Mouse (Mus musculus) spleen, postnatal 4 days (tissue): Measurements from ENCODE around the gene Cebpz.
A peak's percentile ranks its signal among the peaks of the same experiment; 100 is the strongest.

Experiments used
- DNase-seq, 2 experiments: peaks; one replicate each; pipeline ENCODE4 v3.0.0; 2022; ENCODE audit warnings: low spot score in 2 of 2

Gene Cebpz

DNA sequence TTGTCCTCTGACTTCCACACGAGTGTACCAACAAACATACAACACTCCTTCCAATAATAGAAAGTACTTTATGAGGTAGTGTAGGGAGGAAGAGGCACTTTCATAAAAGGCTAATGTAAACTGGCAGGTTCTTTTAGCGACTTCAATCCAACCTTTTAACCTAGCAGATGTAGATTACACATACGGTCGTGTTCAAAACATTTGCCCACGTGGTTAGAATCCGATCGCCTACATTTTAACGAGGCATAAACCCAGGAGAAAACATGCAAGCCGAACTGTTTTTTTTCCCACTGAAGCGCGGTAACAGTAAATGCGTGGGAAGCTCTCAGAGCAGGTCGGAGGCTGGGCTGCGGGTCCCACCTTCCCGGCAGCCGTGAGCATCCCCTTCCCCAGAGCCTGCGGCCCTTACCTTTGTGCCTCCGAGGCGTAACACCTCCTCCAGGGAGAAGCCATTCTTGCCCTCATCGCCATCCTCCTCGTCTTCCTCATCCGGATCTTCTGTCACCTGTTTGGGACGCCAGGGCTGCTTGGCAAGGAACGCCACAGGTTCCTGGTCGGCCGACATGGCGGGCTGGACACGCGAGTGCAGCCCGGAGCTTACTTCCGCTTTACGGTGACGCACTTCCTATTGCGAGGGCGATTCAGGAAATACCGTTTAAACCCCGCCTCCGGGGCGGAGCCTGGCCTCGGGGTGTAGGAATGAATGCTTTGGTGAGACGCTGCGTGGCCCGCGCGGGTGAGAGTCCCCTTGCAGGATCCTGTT, at the start of gene Cebpz, which contains the start of gene Ndufaf7:
Gene Cebpz, minus strand, starts transcription at position 601 of the 763 bp plus-strand sequence.
Gene Ndufaf7, plus strand, starts transcription at position 671 of the 763 bp plus-strand sequence.
- peak; percentile 95 to 96 for DNase-seq

DNA sequence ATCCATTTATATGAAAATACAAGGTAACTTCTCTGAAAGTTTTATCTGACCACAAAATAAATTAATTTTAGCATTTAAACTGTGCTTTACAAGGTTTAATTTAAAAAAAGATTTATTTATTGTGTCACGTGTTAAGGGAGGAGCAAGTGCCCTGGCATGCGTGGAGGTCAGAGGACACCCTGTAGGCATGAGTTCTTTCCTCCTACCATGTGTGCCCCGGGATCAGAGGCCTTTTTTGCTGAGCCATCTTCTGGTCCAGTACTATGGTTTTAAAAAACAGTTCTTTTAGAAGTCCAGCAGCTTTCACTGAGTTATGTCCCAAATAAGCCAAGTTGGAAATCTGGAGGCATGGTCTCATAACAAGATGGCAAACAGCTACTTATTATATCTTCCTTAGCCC, 46.9 kb upstream of the Cebpz start:
- no peak for DNase-seq

DNA sequence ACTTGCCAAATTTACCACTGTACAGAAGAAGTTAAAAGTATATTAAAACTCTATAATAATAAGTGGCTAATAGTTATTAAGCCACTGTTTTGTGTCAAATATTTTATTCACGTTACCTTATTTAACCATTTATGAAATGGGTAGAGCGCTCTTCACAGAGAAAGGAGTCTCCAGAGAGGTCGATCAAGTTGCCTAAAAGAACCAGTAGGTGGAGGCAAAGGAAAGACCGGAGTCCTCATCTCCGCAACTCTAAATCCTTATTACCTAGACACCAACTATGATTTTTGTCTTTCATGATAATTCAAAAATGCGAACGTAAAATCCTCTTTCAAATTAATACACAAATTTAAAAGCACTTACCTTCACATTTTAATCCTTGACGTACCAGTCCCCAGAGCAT, 46.3 kb upstream of the Cebpz start:
- DNase-seq: no peak

DNA sequence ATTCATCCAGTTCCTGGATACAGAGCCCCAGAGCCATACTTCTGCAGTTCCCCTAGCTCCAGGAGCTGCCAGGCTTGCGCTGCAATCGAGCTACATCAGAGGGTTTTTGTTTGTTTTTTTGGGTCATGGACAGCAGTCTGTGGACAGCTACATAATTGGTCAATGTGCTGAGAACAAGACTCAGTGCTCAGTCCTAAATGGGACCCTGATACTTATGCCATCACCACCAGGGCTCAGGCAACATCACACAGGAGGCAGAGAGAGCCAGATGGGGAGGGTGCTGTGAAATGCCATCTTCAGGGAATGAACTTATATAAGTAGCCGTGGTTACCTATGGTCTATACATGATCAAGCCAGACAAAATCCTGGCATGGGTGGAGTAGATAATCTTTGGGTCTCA, 31.6 kb upstream of the Cebpz start:
- DNase-seq: no peak

GRCm38 (mm10) chr17:78966092-78966883, 29.4 kb upstream of the Cebpz start:
- no peak for DNase-seq

GRCm38 (mm10) chr17:78964387-78964786, 27.5 kb upstream of the Cebpz start:
- no peak for DNase-seq

DNA sequence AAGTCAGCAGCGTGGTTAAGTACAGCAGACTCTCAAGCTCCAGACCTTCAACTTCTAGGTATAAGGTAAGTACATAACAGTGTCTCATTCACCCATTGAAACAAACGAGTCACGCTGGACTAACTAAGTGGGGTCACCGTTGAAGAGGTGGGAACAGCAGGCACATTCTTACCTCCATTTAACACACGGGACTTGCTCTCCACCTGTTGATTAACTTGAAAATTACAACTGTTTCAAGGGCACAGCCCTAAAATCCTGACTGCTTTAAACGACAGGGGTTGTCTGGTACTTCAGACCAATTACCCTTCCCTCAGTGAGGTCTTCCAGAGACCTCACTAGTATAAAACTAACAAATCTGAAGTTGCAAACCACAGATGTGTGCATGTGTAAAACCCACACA, 22.6 kb upstream of the Cebpz start:
- DNase-seq: no peak

DNA sequence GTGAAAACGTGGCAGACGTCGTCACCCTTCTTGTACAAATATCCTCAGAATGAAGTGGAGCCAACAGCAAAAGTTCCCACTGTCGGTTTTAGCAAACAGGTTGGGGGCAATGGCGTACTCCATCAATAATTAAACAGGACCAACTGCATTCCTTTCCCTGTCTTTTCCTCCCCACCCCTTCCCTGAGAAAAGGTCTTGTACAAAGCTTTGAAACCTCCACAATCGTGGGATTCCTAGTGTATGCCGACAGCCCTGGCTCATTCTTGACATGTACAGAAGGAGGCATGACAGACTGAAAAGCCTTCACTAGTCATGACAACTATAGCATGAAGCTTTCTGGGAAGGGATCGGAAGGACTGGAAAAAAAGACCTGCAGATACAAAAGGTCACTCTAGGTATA, 16.4 kb upstream of the Cebpz start:
- no peak for DNase-seq

DNA sequence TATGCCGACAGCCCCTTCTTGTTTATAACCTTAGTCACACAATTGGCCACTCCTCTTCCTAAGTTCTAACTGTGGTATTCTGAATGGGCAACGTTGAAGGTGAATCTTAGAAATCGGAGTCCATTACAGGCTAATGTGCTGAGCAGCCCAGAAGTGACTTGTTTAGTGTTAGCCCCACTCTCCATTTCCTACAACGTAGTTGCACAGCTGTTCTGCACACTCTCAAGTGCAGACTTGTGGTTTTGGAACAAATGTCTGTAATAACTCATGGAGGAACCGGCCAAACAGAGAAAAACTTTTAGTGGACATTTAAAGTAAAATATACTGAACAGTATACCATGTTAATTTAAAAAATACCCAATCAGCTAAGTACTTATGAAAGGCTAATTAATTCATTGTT, 15.2 kb upstream of the Cebpz start:
- DNase-seq: no peak

- no peak for DNase-seq
These were observed 14.4 kb upstream of the Cebpz start for GRCm38 (mm10) chr17:78951225-78951624.

- no peak for DNase-seq
These were observed 5.7 kb upstream of the Cebpz start for GRCm38 (mm10) chr17:78942579-78942978.

- DNase-seq: no peak
These were observed 2.1 kb upstream of the Cebpz start for GRCm38 (mm10) chr17:78938927-78939326.

DNA sequence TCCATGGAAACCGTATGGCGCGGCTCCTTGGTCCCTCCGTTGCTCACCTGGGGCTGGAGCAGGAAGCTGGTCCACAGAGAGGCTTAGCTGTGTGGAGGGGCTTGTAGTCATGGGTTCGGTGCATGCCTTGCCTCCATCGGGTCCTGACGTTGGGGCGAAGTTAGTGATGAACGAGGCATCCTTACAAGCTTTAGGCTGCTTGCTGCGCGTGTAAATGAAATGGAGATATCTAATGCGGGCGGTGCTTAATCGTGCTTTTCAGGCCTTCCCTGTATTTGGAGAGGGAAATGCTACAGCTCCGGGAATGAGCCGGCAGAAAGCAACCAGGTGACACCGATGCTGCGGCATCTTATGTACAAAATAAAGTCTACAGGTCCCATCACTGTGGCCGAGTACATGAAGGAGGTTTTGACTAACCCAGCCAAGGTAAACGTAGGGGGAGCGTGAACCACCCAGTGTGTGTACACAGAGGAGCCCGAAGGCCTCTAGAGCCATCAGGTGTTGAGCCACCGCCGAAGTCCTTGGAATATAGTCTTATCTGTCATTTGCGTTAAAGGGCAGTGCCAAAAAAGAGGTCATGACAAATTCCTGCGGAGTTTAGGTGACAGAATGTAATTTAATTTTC, 475 bp upstream of the Cebpz start:
- no peak for DNase-seq

- DNase-seq: no peak
These were observed 1.0 kb downstream of the Cebpz start for GRCm38 (mm10) chr17:78935857-78936256.

DNA sequence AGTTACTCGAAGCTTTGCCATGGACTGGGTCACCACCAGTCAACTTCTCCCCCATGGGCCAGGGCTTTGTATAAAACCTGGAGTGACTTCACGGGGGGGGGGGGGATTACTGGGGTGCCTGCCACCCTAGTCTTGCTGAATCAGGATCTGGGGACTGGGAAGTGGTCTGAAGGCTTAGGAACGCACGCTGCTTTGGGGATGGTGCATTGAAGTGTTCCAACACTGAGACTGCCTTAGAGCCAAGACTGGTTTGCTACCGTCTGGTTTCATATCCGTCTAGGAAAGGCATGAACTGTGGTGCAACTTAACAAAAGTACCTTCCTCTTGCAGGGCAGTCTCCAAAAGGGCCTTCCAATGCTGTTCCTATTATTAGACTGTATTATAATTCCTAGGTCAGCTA, 19.2 kb downstream of the Cebpz start:
- no peak for DNase-seq

DNA sequence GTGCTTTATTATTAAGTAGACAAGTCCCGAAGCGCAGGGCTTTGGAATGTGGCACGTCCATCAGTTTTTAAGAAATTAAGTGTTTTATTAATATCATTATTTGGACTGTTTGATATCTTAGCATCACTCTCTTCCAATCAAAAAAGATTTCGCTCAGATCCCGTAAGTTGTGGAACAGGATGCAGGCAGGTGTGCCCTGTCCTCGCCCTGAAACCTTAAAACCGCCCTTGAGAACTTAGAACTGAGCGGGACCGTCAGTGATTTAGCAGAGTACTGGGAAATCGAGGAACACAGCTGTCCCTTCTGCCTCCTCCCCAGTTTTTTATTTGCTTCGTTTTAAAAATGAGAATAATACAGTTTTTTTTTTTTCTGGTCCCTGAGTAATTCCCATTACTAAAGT, 20.0 kb downstream of the Cebpz start:
- no peak for DNase-seq

GRCm38 (mm10) chr17:78916369-78916813, 20.5 kb downstream of the Cebpz start, which contains the start of gene Cebpzos:
Gene Cebpzos (plus strand): TSS chr17:78916500.
- peak; percentile 90 to 95 for DNase-seq

GRCm38 (mm10) chr17:78915772-78916171, 21.1 kb downstream of the Cebpz start:
- no peak for DNase-seq

DNA sequence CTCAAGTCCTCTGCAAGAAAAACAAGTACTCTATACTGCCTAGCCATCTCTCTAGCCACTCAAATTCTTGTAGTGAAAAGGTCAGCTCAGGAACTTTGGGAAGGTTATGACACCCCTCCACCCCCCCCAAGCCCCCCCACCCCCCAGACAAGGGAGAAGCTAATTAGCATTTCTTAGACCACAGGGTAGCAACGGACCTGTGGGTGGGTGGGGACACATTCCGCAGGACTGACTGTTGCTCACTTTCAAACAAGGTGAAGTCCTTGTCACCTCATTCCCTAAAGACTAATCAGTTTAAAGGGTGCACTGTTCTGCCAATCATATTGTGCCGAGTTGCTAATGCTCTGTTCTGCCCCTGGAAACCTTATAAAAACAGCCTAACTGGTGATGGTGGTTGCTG, 22.9 kb downstream of the Cebpz start:
- DNase-seq: no peak

- DNase-seq: peak in 1 of 2 experiments; percentile 36
These were observed 24.0 kb downstream of the Cebpz start for GRCm38 (mm10) chr17:78912861-78913281.

GRCm38 (mm10) chr17:78909374-78909773, 27.5 kb downstream of the Cebpz start:
- DNase-seq: no peak

DNA sequence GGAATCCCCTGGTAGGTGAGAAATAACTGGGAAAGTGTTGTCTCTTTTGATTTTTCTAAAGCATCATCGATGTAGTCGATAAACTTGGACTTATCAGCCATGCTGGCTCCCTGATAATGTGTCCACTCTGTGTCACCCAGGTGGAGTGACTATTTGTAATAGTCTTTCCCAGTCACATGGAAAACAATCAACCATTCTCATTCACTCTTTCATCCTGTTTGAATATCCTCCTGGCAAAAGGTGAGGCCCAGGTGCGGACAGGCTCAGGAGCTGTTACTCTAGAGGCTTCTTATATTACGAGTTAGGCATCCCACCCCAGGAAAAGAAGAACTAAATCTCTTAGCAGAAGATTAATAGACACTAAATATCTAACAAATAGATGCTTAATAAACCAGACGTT, 30.0 kb downstream of the Cebpz start, which contains the start of gene Sult6b1:
Gene Sult6b1, minus strand, starts transcription at position 101 of the 400 bp plus-strand sequence.
- no peak for DNase-seq
